Mouse (Mus musculus) bone marrow macrophage, adult 2 months (primary cell): ENCODE data around the gene Araf. TPM values are rescaled to one million over a fixed set of nuclear protein-coding genes. Genes with fewer than 3 reads are reported as not detected.

Experiments used
- H3K27ac ChIP-seq: 2 replicates; pipeline ENCODE4 v1.5.1; 2012; ENCODE audit warnings: low read depth, low read length; ENCODE audit not compliant: insufficient read depth
- H3K4me1 ChIP-seq: 2 replicates; pipeline ENCODE4 v1.6.1; 2012; ENCODE audit warnings: low read length; ENCODE audit not compliant: control insufficient read depth, insufficient read depth
- H3K4me3 ChIP-seq: 2 replicates; pipeline ENCODE4 v1.5.1; 2012; ENCODE audit warnings: mild to moderate bottlenecking, low read length, moderate library complexity; ENCODE audit not compliant: insufficient read depth
- CTCF ChIP-seq: IDR thresholded peaks from 2 replicates; pipeline ENCODE4 v1.5.1; 2012; ENCODE audit warnings: low read depth, mild to moderate bottlenecking, low read length, moderate library complexity
- POLR2A ChIP-seq: IDR thresholded peaks from 2 replicates; pipeline ENCODE4 v1.6.1; 2012; ENCODE audit warnings: mild to moderate bottlenecking, low read depth, low read length, borderline replicate concordance
- polyA plus RNA-seq: library from polyadenylated mRNA; stranded (reverse); fragments of >200 nt; gene quantifications from 2 replicates; pipeline ENCODE4 v1.2.4, GENCODE M21; 2012; ENCODE audit not compliant: missing spikeins, insufficient read depth, insufficient read length

Araf gene
- polyA plus RNA-seq, 1 experiment: 66.4 TPM

DNA sequence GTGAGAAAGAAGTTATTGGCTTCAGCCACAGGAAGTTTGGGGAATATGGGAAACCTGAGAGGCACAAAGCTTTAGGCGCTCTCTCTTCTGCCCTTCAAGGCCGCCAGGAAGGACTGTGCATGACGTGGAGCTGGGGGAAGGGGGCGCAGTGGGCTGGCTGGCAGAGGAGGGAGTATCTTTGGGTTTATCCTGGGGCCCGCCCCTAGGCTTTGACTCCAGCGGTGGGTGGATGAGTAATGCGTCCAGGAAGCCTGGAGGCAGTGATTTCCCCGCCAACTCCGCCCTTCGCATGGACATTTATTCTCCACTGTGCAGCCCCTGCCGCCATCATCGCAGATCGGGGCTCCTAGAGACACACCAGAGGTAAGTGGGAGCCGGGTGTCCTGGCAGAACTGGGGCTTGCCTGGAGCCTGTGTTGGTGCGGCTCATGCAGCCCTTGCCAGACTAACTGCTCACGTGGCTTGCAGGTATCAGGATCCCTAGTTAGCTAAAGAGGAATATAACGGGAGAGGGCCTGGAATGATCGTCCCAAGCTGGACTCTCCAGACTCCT, 72.4 kb downstream of the Araf start, which contains the start of gene Timp1:
Gene Timp1, plus strand, starts transcription at position 205 of the 552 bp plus-strand sequence.
- Histone ChIP-seq H3K4me1 (peaks cover 5% of the 10 kb centered on the region), H3K27ac (no peak within 1 kb of the TSS), H3K4me3 (no peak within 1 kb of the TSS)
- TF ChIP-seq CTCF (no peak), POLR2A (no peak)

DNA sequence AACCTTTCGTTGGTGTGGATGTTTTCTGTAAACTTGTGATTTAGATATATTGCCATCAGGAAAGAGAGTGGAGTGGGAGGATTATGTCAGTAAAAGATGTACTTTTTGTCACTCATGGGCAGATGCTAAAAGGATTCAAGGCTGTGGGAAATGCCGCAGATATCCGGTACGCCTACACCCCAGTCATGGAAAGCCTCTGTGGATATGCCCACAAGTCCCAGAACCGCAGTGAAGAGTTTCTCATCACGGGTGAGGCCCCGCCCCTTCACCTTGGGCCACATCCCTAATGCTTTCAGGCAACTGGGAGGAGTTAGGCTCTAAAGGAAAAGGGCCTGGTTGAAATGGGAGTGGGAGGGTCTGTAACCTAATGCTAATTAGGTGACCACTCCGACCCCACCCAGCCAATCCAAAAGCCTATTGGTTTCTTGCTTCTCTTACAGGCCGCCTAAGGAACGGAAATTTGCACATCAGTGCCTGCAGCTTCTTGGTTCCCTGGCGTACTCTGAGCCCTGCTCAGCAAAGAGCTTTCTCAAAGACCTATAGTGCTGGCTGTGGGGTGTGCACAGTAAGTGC, 75.4 kb downstream of the Araf start:
- Histone ChIP-seq H3K27ac (no peak overlapping the region), H3K4me1 (no peaks in the 10 kb centered on the region), H3K4me3 (no peak overlapping the region)
- TF ChIP-seq POLR2A: no peak
- TF ChIP-seq CTCF: no peak

DNA sequence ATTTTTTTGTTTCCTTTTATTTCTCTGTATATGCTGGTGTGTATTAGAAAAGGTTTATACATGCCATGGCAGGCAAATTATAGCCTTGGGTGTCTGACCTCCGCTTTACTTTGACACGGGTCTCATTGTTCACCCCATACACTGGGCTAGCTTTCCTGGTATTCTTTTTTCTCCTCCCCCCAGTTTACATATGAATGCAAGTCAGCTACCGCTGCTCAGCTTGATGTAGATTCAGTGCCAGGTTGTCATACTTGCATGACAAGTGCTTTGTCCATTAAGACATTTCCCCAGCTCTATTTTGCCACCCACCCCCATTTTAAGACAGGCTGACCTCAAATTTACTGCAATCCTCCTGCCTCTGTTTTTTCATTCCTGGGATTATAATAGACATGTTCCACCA, 77.6 kb downstream of the Araf start:
- no peak for TF ChIP-seq CTCF
- no peak for TF ChIP-seq POLR2A
- H3K27ac ChIP-seq: no peak overlapping the region
- no peak overlapping the region for H3K4me3 ChIP-seq
- H3K4me1 ChIP-seq: no peaks in the 10 kb centered on the region

GRCm38 (mm10) chrX:20910074-20910473, 112.5 kb downstream of the Araf start:
- Histone ChIP-seq H3K4me1 (peaks cover 3% of the 10 kb centered on the region; the same call in 1 of the 2 replicates), H3K27ac (no peak overlapping the region), H3K4me3 (no peak overlapping the region)
- TF ChIP-seq POLR2A (no peak), CTCF (no peak)

Other genes with a start within 250 kb of the Araf start
- not detected in 2 replicates for gene Rgn, start 248.0 kb upstream of the Araf start, polyA plus RNA-seq
- gene Rbm10, start 180.3 kb upstream of the Araf start, polyA plus RNA-seq: 14.9 and 17.3 TPM in 2 replicates
- 138 TPM in 2 replicates for gene Ndufb11, start 180.2 kb upstream of the Araf start, polyA plus RNA-seq
- gene Uba1, start 139.5 kb upstream of the Araf start, polyA plus RNA-seq: 160 and 168 TPM in 2 replicates
- gene Cdk16, start 109.9 kb upstream of the Araf start, polyA plus RNA-seq: 56.1 and 57.6 TPM in 2 replicates
- 2.5 TPM in 2 replicates for gene Usp11, start 93.9 kb upstream of the Araf start, polyA plus RNA-seq
- 8.6 and 10.6 TPM in 2 replicates for gene Timp1, start 72.4 kb downstream of the Araf start, polyA plus RNA-seq
- 4.8 and 5.7 TPM in 2 replicates for gene Syn1, start 123.2 kb downstream of the Araf start, polyA plus RNA-seq
- gene Cfp, start 133.7 kb downstream of the Araf start, polyA plus RNA-seq: 362 and 394 TPM in 2 replicates
- gene Elk1, start 152.8 kb downstream of the Araf start, polyA plus RNA-seq: 13.3 and 14.5 TPM in 2 replicates
- 21.1 and 23.5 TPM in 2 replicates for gene Uxt, start 164.2 kb downstream of the Araf start, polyA plus RNA-seq